Mouse (Mus musculus) lung, postnatal 25 days (tissue): ENCODE results near the gene Gm44579.
A peak's percentile ranks its signal among the peaks of the same experiment; 100 is the strongest.

Source experiments
- DNase-seq: peaks from one replicate; pipeline ENCODE4 v3.0.0; 2022; ENCODE audit warnings: low spot score

Gene Gm44579

DNA sequence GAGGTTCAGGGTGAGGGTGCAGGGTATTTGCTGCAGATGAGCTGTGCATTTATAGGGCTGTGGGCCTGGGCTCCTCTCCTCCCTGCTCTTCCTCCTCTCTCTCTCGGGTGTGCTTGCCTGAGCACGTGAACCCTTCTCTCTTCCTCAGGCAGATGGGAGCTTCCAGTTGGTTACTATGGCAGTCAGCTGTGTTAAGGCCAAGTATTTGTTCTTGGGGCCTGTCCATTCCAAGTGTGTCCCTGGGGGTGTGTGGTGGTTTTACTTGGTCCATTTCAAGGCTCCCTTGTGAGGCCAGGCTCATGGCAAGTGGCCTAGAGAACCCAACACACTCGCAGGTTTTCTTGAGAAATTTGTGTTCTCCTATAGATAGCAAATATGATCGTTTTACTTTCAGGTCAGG lies at the start of gene Gm44579, which contains the start of gene Olfr287:
Gene Gm44579 (minus strand): TSS at position 101 of the 400 bp plus-strand sequence.
Gene Olfr287 (minus strand): TSS at position 180 of the 400 bp plus-strand sequence.
- DNase-seq, result no peak

DNA sequence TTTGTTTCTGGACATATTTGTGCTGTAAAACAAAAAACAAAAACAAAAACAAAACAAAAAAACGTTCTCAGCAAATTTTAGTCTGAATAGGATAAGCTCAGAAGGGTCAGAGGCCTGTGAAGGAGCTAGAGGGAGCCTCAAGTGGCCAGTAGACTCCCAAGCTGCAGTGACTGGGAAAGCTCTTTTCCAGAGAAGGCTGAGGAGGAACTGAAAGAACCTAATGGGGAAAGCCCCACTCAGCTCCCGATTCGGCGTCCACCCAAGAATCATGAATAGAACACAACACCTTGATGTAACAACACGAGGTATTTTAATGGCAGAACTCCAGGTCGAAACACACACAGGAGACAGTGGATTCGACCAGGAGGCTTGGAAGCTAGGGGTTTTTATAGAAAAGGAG lies 37.0 kb upstream of the Gm44579 start:
- DNase-seq, result no peak

DNA sequence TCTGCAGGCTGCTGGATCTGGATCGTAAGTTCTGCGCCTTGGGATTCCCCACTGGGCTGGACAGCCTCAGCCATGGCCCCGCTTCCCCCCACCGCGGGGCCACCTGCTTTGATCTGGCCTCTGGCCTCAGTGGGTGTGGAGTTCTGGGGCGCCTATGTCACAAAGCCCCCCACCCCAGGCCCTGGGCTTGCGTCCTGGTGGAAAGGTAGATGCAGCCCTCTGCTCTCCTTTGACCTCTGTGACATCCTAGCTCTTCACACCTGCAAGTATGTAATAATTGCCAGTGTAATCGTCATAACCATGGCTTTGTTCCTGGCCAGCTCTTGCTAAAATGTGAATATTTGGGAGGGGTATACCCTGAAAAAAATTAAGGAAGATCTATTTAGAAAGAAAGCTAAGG lies 36.4 kb upstream of the Gm44579 start, which contains the start of gene H1fnt:
Gene H1fnt (minus strand): TSS at position 101 of the 400 bp plus-strand sequence.
- no peak for DNase-seq

DNA sequence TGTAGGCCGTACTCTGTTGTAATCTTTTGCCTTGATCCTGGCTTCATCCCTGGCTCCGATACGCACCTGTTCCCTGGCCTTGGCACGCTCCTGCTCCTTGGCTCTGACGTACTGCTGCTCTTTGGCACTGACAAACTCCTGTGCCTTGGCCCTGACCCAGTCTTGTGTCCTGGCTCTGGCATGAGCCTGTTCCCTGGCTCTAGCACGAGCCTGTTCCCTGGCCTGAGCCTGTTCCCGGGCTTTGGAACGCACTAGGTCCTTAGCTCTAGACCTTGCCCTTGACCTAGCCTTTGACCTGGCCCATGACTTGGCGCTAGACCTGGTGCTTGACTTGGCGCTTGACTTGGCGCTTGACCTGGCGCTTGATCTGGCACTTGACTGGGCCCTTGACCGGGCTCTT lies 35.5 kb upstream of the Gm44579 start:
- DNase-seq, result peak; percentile 3

DNA sequence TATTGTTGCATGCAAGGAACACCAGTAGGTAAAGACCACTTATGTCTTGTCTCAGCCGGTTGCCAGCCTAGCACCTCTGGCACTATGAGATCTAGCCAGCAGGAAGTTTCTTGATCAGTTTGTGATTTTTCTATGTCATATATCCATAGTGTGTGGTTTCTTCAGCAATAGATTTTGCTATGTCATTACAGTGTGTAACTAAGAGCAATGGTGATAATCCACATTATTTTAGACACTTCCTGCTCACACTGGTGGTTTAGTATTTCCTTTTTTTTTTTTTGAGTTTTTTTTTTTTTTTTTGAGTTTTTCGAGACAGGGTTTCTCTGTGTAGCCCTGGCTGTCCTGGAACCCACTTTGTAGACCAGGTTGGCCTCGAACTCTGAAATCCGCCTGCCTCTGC lies 14.7 kb upstream of the Gm44579 start:
- no peak for DNase-seq

DNA sequence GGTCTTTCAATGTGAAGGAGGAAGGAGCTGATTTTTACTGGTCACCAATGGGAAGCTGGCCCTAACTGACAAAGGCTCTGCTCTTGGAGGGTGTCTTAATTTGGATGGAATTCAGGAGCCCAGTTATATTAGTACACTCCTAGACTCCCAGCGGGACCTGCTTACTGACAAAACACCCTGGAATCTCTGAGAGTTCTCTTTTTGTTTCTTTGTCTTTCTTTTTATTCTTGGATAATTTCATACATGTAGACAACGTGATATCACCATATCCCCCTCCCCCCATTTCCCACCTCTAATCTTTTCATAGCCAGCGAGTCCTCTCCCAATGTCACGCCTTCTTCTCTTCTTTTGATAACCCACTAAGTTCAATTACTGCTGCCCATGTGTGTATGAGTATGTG lies 13.6 kb upstream of the Gm44579 start, which contains the start of gene Olfr286:
Gene Olfr286 (minus strand): TSS at position 101 of the 400 bp plus-strand sequence.
- no peak for DNase-seq

DNA sequence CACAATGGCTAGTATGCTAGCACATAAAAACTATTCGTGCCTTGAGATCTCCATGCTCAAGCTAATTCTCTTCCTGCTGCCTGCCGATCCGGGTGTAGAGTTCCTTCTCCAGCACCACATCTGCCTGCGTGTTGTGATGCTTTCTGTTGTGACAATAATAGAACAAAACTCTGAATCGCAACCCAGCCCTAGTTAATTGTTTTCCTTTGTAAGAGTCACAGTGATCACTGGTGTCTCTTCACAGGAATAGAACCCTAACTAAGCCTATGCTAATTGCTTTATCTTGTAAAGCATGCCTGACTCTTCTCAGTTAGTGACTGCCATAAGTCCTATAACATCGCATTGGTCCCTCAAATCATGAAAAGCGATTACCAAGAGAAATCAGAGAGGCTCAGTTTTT lies 5.3 kb upstream of the Gm44579 start:
- no peak for DNase-seq

DNA sequence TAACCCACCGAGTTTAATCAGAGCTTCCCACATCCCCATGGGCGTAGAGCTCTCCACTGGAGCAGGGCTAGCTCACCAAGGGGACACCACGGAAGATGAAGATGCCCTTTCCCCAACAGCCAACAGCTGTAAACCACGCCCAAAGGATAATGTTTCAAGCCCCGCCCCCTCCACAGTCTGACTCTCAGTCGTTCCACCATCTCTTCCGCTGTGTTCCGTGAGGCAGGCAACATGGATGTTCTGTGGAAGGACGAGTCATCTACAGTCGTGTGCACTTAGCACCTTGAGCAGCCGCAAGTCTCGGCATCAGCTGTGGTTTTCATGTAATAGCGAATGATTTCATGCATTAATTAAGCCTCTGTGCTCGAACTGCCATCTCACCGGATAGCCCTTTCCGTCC lies 4.8 kb upstream of the Gm44579 start:
- DNase-seq, result no peak

DNA sequence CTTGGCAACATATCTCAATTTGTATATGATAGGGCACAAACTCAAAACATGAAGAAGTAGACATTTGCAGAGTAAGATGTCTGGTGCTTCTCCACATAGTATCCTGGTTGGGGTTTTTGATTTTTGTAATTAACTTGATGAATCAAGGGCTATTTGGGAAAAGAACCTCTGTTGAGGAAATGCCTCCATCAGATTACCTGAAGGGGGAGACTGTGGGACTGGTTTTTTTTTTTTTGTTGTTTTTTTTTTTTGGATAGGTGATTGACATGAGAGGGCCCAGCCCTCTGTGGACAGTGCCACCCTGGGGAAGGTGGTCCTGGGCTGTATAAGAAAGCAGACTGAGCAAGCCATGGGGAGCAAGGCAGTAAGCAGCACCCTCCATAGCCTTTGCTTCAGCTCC lies 1.6 kb upstream of the Gm44579 start:
- DNase-seq, result no peak

DNA sequence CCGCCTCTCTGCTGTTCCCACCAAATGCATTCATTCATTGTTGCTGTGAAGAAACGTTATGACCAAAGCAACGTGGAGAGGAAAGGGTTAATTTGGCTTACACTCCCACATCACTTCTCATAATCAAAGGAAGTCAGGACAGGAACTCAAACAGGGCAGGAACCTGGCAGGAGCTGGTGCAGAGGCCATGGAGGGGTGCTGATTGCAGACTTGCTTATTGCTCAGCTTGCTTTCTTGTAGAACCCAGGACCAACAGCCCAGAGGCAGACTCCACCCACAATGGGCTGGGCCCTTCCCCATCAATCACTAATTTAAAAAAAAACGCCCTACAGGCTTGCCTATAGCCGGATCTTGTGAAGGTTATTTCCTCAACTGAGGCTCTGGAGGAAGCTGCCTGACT lies 6.6 kb downstream of the Gm44579 start:
- peak; percentile 16 for DNase-seq

DNA sequence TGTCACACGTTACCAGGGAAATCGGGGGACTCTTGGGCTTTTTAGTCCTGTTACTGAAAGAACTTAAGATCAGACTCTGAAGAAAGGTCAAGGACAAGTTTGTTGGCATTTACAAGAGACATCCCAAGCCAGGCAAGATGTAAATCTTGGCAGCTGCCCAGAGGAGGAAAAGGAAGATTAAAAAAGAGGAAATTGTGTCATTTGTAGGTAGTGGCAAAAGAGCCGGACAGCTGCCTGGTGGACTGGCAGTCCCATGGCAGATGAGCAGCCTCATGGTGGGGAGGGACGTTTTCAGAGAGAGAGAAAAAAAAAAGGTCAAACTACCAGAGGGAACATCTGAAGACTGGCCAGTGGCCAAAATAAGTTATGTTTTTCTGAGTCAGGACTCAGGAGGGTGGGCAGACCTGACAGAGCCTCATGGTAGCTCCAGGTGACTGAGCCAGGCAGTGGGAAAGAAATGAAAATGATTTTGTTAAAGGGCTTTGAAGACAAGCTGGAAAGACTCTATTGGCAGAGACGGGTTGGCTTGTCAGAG lies 7.4 kb downstream of the Gm44579 start:
- DNase-seq, result peak; percentile 13

DNA sequence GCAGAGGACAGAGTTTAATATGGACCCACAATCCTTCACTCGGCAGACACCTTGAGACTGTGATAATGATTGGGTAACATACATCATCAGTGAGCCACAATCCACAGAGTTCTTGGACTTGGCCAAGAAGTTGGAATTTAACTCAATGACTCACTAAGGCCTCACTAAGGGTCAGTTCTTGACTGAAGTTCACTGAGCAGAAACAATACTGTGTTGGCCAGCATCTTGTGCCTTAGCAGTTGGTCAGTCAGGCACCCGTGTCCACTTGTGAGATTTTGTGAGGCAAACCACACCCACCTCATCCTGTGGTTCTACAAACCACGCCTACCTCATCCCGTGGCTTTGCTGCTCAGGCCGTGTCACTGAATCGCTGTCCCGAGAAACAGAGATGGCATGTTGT lies 11.1 kb downstream of the Gm44579 start:
- DNase-seq, result no peak

DNA sequence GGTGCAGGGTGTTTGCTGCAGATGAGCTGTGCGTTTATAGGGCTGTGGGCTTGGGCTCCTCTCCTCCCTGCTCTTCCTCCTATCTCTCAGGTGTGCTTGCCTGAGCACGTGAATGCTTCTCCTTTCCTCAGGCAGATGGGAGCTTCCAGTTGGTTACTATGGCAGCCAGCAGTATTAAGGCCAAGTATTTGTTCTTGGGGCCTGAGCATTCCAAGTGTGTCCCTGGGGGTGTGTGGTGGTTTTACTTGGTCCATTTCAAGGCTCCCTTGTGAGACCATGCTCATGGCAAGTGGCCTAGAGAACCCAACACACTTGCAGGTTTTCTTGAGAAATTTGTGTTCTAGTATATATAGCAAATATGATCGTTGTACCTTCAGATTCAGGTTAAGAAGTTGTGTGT lies 25.3 kb downstream of the Gm44579 start, which contains the start of gene Olfr288:
Gene Olfr288 (minus strand): TSS at position 101 of the 400 bp plus-strand sequence.
- no peak for DNase-seq

DNA sequence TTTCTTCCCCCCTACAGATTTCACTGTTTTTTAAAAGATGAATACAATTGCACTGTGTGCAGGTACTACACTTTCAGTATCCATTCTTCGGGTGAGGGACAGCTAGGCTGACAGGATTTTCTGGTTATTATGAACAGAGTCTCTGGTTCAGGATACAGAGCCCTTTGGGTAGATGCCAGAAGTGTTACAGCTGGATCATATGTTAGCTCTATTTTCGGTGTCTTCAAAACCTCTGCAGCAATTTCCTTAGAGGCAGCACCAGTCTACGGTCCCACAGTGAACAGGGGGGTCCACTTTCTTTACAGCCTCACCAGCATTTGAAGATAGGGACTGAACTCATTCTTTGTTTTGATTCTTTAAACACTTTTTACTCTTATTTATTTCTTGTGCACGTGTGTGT lies 36.3 kb downstream of the Gm44579 start:
- DNase-seq, result no peak

DNA sequence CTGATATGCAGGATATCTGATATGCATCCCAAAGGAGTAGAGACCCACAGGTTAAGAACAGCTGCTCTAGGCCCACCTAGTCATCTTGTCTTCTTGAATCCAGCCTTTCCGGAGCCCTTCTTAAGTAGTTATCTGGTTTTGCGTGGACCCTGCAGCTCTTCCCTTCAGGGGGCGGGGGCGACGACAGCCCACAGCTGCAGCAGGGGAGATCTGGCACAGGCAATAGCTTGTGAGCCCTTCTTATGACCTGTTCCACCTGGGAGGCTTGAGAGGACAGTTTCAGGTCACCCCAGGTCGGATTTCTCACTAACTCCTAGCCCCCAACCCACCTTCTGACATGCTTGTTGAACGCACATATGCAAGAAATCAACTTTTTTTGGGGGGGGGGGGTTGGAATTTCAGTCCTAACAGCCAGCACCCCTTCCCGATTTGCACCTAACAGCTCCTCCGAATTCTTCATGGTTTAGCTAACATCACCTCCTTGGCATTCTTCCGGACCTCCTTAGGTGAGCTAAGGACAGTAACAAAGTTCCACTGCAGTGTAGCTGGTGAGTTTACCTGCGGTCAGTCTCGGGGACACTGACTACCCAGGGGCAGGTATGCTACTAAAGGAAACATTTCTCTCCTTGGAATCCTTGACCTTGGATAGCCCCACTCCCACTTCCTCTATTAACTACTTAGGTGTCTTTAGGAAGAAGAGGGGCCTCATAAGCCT lies 38.8 kb downstream of the Gm44579 start:
- DNase-seq, result no peak

DNA sequence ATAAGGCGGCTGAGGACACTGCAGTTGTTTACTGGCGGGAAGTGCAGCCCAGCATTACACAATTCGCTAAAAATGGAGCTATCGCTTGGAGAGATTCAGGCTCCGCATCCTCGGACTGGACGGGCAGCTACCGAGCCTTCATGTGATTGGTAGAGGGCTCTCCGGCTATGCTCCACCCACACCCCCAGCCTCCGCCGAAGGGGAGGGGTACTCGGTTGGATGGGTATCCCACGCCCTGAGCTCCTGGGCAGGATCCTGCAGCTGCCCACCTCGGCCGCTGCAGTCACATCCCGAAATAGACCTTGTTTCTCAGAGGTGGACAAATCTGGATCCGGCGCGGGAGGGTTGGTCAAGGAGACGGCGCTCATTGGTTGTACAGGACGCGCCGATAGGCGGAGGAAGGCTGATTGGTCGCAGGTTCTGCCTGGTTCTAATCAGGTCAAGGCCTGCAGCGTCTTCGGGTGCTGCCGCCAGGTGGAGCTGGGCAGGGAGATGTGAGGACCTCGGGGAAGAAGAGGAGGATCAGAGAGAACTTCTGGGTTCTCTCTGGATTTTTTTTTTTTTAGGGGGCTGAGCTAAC lies 39.6 kb downstream of the Gm44579 start:
- peak; percentile 93 for DNase-seq

DNA sequence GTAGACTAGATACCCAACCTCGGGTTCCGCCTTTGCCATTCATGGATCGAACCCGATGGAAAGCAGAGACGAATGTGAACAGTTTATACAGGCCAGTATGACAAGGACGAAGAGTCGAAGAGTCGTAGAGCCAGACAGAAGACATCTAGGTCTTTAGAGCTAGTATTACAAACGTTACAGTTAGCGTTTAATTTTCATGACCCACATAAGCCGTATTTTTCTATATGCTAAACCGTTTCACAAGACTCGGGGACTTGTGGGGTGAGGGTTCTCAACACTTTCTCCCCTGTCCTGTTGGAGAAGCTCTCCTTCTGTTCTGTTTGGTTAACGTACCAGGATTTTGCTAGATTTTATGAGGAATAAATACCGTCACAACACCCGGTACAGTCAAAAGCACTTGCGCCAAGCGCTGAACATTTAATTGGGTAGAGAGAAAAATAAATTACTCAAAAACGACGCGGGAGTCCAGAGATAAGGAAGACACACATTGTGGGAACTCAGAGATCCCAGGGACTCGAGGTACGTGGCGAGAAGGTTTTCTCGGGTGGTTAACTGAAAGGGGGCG lies 40.1 kb downstream of the Gm44579 start:
- no peak for DNase-seq

DNA sequence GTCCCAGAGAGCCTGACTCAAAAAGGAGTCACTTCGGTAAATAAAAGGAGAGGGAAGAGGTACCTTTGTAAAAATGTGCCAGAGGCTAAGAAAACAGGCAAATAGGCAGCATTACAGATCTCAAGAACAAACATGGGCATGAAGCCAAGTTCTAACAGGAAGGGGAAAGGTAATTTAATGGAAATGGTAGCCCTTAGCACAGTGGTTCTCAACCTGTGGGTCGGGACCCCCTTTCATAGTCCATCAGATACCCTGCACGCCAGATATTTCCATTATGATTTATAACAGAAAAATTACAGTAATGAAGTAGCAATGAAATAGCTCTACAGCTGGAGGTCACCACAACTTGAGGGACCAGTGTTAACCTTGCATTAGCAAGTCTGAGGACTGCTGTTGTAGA lies 43.5 kb downstream of the Gm44579 start:
- no peak for DNase-seq

DNA sequence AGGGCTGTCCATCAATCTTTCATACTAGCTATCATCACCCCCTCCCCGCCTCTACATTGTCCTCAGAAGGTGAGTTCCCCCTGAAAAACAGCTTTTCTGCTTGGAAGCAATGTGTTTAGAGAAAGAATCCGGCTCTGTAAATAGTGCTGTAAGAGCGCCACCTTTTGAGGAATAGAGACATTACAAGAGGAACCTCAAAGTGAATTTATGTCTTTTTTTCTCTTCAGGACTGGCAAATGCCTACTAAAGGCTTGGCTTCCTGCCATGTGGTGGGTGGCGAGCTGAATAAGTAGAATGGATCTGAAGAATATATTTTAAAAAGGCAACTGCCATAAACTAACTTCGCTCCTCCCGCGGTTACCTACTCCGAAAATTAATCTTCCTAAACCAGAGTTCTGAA lies 47.0 kb downstream of the Gm44579 start:
- DNase-seq, result peak; percentile 24

DNA sequence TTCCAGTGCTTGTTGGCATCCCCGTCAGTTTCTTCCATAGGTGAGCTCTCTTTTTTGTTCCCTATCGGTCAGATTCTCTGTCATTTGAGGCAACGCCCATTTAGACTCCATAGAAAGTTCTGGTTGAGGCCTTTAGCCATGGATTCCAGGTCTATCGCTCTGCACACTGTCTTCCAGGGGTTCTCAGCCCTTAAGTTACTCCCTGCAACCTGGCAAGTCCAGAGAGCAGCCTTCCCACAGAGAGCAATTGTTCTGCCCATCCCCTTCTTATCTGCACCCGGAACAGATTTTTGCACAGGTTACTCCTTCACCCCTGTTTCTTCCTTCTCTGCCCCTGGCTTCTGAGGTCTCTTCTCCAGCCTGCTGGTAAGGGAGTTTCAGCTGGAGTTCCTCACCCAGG lies 48.7 kb downstream of the Gm44579 start:
- no peak for DNase-seq

DNA sequence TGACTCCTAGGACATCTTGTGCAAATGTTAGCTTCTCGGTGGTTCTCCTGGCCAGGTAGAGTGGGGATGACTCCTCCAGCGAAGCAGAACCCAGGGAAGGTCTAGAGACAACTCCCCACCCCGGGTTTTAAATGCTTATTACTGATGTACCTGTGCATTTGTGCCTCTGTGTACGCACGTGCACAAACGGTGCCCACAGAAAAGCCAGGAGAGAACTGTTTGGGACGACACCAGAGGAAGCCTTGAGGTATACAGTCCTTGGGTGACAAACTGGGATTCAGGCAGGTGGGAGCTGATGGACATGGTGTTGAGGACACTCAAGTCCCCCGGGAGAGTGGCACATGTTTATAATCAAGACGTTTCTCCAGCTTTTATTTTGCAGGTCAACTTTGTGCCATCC lies 49.9 kb downstream of the Gm44579 start:
- no peak for DNase-seq

DNA sequence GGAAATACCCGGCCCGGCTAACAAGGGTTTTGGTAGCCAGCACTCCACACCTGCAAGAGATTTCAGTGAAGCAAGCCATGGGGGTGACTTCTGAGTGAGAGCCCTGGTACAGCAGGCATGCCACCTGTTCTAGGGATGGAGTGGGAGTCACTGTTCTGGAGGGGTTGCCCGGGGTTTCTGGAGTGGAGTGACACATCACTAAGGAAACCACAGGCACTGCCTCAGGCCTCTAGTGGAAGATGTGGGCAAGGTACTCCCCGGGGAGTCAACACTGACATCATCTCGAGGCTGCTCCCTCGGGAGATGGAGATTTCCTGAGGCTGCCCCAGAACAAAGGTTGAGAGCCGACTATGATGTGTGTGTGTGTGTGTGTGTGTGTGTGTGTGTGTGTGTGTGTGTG lies 50.4 kb downstream of the Gm44579 start:
- no peak for DNase-seq

DNA sequence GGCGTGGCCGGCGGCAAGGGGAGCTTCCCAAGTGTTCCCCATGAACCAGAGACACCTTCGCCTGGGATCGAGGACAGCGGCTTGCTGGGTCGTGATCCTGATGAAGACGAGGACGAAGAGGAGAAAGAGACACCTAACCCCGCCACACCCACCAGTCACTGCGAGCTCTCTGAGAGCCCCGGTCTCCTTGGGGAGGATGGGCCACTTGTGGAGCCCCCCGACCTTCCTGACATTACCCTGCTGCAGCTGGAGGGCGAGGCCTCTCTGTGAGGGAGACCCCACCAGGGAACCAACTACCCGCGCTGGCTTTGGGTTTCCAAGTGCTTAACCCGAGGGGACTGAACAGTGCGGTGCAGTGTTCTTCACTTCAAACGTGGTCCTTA lies 52.2 kb downstream of the Gm44579 start:
- DNase-seq, result no peak
